Mouse (Mus musculus) NIH3T3 (cell line): ENCODE data around the gene Trim2.

ENCODE experiments used
- DNase-seq: peaks from one replicate; pipeline ENCODE4 v3.0.0-alpha.2; 2012; ENCODE audit warnings: low read depth

The Trim2 gene

GRCm38 (mm10) chr3:84140947-84141346 lies 165.7 kb downstream of the Trim2 start:
- no peak for DNase-seq

GRCm38 (mm10) chr3:84136509-84136908 lies 170.2 kb downstream of the Trim2 start:
- no peak for DNase-seq

GRCm38 (mm10) chr3:84135933-84136332 lies 170.7 kb downstream of the Trim2 start:
- DNase-seq: no peak

- DNase-seq: no peak
Measured at GRCm38 (mm10) chr3:84135387-84135786, 171.3 kb downstream of the Trim2 start.

GRCm38 (mm10) chr3:84131369-84131768 lies 175.3 kb downstream of the Trim2 start:
- DNase-seq: no peak

GRCm38 (mm10) chr3:84130776-84131175 lies 175.9 kb downstream of the Trim2 start:
- no peak for DNase-seq

- DNase-seq: peak; percentile 55
Measured at GRCm38 (mm10) chr3:84128871-84129870, 177.5 kb downstream of the Trim2 start.

GRCm38 (mm10) chr3:84127431-84127830 lies 179.2 kb downstream of the Trim2 start:
- no peak for DNase-seq

GRCm38 (mm10) chr3:84126721-84127120 lies 180.0 kb downstream of the Trim2 start:
- DNase-seq: no peak

- DNase-seq: no peak
Measured at GRCm38 (mm10) chr3:84125704-84126289, 180.9 kb downstream of the Trim2 start.

GRCm38 (mm10) chr3:84123461-84123860 lies 183.2 kb downstream of the Trim2 start:
- DNase-seq: peak; percentile 75

- no peak for DNase-seq
Measured at GRCm38 (mm10) chr3:84118718-84119117, 188.0 kb downstream of the Trim2 start.

GRCm38 (mm10) chr3:84118178-84118577 lies 188.5 kb downstream of the Trim2 start:
- no peak for DNase-seq
